Mouse (Mus musculus): ENCODE data around the gene Klhl32. TPM values are rescaled to one million over a fixed set of nuclear protein-coding genes. Genes with fewer than 3 reads are reported as not detected.

Gene Klhl32
- polyA plus RNA-seq, 1 experiment from 2014 or later: 4.2 TPM

Other genes with a start within 250 kb of the Klhl32 start
- gene Ndufaf4, start 47.0 kb upstream of the Klhl32 start, polyA plus RNA-seq (2014; fragmentation: Nextera tagmentation; extraction: Ambion mirVana): 49.7 and 57.2 TPM in 2 replicates
- 5.1 and 5.3 TPM in 2 replicates for gene Gpr63, start 115.3 kb upstream of the Klhl32 start, polyA plus RNA-seq (2014; fragmentation: Nextera tagmentation; extraction: Ambion mirVana)